Mouse (Mus musculus): Measurements from ENCODE around the gene Acy3. TPM values are rescaled to one million over a fixed set of nuclear protein-coding genes. Genes with fewer than 3 reads are reported as not detected.

Gene Acy3
- polyA plus RNA-seq, 1 experiment: 5.4 TPM

GRCm38 (mm10) chr19:4015635-4016034, 29.3 kb downstream of the Acy3 start:
- no peak for TF ChIP-seq GATA1 (IDR thresholded peaks at IDR 0.05; ENCODE audit: low read length)

- TF ChIP-seq GATA1 (IDR thresholded peaks at IDR 0.05; ENCODE audit: low read length): no peak
Measured at GRCm38 (mm10) chr19:4017921-4018587, 31.7 kb downstream of the Acy3 start.

- TF ChIP-seq GATA1 (IDR thresholded peaks at IDR 0.05; ENCODE audit: low read length): no peak
Measured at GRCm38 (mm10) chr19:4018743-4019583, 32.6 kb downstream of the Acy3 start.

- TF ChIP-seq GATA1 (IDR thresholded peaks at IDR 0.05; ENCODE audit: low read length): no peak
Measured at GRCm38 (mm10) chr19:4023185-4023584, 36.8 kb downstream of the Acy3 start.

- no peak for TF ChIP-seq GATA1 (IDR thresholded peaks at IDR 0.05; ENCODE audit: low read length)
Measured at GRCm38 (mm10) chr19:4027576-4027975, 41.2 kb downstream of the Acy3 start.

- TF ChIP-seq GATA1 (IDR thresholded peaks at IDR 0.05; ENCODE audit: low read length): no peak
Measured at GRCm38 (mm10) chr19:4032668-4033067, 46.3 kb downstream of the Acy3 start.

- TF ChIP-seq GATA1 (IDR thresholded peaks at IDR 0.05; ENCODE audit: low read length): no peak
Measured at GRCm38 (mm10) chr19:4033298-4033697, 46.9 kb downstream of the Acy3 start.

- TF ChIP-seq GATA1 (IDR thresholded peaks at IDR 0.05; ENCODE audit: low read length): no peak
Measured at GRCm38 (mm10) chr19:4033742-4034141, 47.4 kb downstream of the Acy3 start.

- TF ChIP-seq GATA1 (IDR thresholded peaks at IDR 0.05; ENCODE audit: low read length): no peak
Measured at GRCm38 (mm10) chr19:4036327-4037045, 50.1 kb downstream of the Acy3 start.

GRCm38 (mm10) chr19:4037788-4038232, 51.4 kb downstream of the Acy3 start, which contains the start of gene Gstp1:
Gstp1 (minus strand) TSS chr19:4037985.
- no peak for TF ChIP-seq GATA1 (IDR thresholded peaks at IDR 0.05; ENCODE audit: low read length)

Other genes with a start within 250 kb of the Acy3 start
- gene Kmt5b, start 219.1 kb upstream of the Acy3 start, polyA plus RNA-seq (2012): 7.1 and 10.0 TPM in 2 replicates
- 15.2 and 16.8 TPM in 2 replicates for gene Chka, start 134.8 kb upstream of the Acy3 start, polyA plus RNA-seq (2012)
- gene Tcirg1, start 79.4 kb upstream of the Acy3 start, polyA plus RNA-seq (2012): 34.5 and 39.3 TPM in 2 replicates
- 41.9 and 220 TPM in 2 replicates for gene Ndufs8, start 73.8 kb upstream of the Acy3 start, polyA plus RNA-seq (2012)
- not detected in 2 replicates for gene Aldh3b1, start 56.8 kb upstream of the Acy3 start, polyA plus RNA-seq (2012)
- 0.11 TPM in 1 of 2 replicates, not detected in the other for gene Unc93b1, start 51.4 kb upstream of the Acy3 start, polyA plus RNA-seq (2012)
- not detected in 2 replicates for gene Aldh3b3, start 27.9 kb upstream of the Acy3 start, polyA plus RNA-seq (2012)
- gene Aldh3b2, start 14.2 kb upstream of the Acy3 start, polyA plus RNA-seq (2012): not detected in 2 replicates
- gene Tbx10, start 6.2 kb downstream of the Acy3 start, polyA plus RNA-seq (2012): not detected in 2 replicates
- 26.3 and 32.2 TPM in 2 replicates for gene Nudt8, start 14.0 kb downstream of the Acy3 start, polyA plus RNA-seq (2012)
- gene Gm49405, start 14.1 kb downstream of the Acy3 start, polyA plus RNA-seq (2012): 3.8 and 5.3 TPM in 2 replicates
- 7.2 and 8.9 TPM in 2 replicates for gene Doc2g, start 16.7 kb downstream of the Acy3 start, polyA plus RNA-seq (2012)
- gene Ndufv1, start 26.2 kb downstream of the Acy3 start, polyA plus RNA-seq (2012): 378 and 401 TPM in 2 replicates
- 40.1 and 105 TPM in 2 replicates for gene Gstp1, start 51.4 kb downstream of the Acy3 start, polyA plus RNA-seq (2012)
- not detected in 2 replicates for gene Gstp2, start 59.5 kb downstream of the Acy3 start, polyA plus RNA-seq (2012)
- 4.1 and 7.7 TPM in 2 replicates for gene Gstp3, start 73.0 kb downstream of the Acy3 start, polyA plus RNA-seq (2012)
- gene Cabp2, start 95.0 kb downstream of the Acy3 start, polyA plus RNA-seq (2012): not detected in 2 replicates
- gene Cdk2ap2, start 110.6 kb downstream of the Acy3 start, polyA plus RNA-seq (2012): 70.4 and 72.4 TPM in 2 replicates
- 36.1 and 36.7 TPM in 2 replicates for gene Pitpnm1, start 113.4 kb downstream of the Acy3 start, polyA plus RNA-seq (2012)
- gene Aip, start 139.3 kb downstream of the Acy3 start, polyA plus RNA-seq (2012): 99.6 and 105 TPM in 2 replicates
- not detected in 2 replicates for gene Gpr152, start 153.2 kb downstream of the Acy3 start, polyA plus RNA-seq (2012)
- 0.06 TPM in 1 of 2 replicates, not detected in the other for gene Cabp4, start 157.5 kb downstream of the Acy3 start, polyA plus RNA-seq (2012)
- 187 and 368 TPM in 2 replicates for gene Coro1b, start 162.0 kb downstream of the Acy3 start, polyA plus RNA-seq (2012)
- gene Ptprcap, start 167.0 kb downstream of the Acy3 start, polyA plus RNA-seq (2012): 448 and 548 TPM in 2 replicates
- 92.1 and 99.4 TPM in 2 replicates for gene Rps6kb2, start 176.8 kb downstream of the Acy3 start, polyA plus RNA-seq (2012)
- 0.39 and 0.46 TPM in 2 replicates for gene Carns1, start 188.9 kb downstream of the Acy3 start, polyA plus RNA-seq (2012)
- 19.4 and 24.6 TPM in 2 replicates for gene Tbc1d10c, start 204.7 kb downstream of the Acy3 start, polyA plus RNA-seq (2012)
- gene Ppp1ca, start 205.5 kb downstream of the Acy3 start, polyA plus RNA-seq (2012): 609 and 669 TPM in 2 replicates
- 28.7 and 31.6 TPM in 2 replicates for gene Rad9a, start 215.1 kb downstream of the Acy3 start, polyA plus RNA-seq (2012)
- not detected in 2 replicates for gene Clcf1, start 227.7 kb downstream of the Acy3 start, polyA plus RNA-seq (2012)
- 30.0 TPM in 1 of 2 replicates, not detected in the other for gene AC109138.7, start 227.8 kb downstream of the Acy3 start, polyA plus RNA-seq (2012)
- 21.8 and 24.7 TPM in 2 replicates for gene Pold4, start 245.3 kb downstream of the Acy3 start, polyA plus RNA-seq (2012)

Measured in G1E-ER4 (cell line).